Mouse (Mus musculus): ENCODE data around the gene Vav1.
A peak's percentile ranks its signal among the peaks of the same experiment; 100 is the strongest.
"Not testable (repeated sequence)": the region's sequence is repeated elsewhere in the genome, so short reads cannot be mapped to it uniquely, and the experiment has no call there.

Gene Vav1

GRCm38 (mm10) chr17:57255354-57255753, 23.5 kb upstream of the Vav1 start:
- peak; percentile 60 for DNase-seq

GRCm38 (mm10) chr17:57256921-57257485, 21.9 kb upstream of the Vav1 start:
- DNase-seq = no peak

DNA sequence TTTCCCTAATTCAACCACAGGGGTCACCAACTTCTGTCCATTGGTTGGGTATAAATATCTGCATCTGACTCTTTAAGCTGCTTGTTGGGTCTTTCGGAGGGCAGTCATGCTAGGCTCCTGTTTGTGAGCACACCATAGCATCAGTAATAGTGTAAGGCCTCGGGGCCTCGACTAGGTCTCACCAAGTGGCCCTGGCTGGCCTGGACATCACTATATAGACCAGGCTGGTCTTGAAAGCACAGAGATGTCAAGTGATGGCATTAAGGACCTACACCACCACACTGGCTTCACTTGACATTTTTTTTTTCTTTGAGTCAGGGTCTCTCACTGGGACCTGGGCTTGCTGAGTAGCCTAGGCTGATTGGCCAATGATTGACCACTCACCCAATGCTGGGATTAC, 20.7 kb upstream of the Vav1 start:
- no peak for DNase-seq

GRCm38 (mm10) chr17:57259742-57260141, 19.2 kb upstream of the Vav1 start:
- DNase-seq = no peak

- DNase-seq = no peak
Measured at GRCm38 (mm10) chr17:57260351-57260750, 18.5 kb upstream of the Vav1 start.

DNA sequence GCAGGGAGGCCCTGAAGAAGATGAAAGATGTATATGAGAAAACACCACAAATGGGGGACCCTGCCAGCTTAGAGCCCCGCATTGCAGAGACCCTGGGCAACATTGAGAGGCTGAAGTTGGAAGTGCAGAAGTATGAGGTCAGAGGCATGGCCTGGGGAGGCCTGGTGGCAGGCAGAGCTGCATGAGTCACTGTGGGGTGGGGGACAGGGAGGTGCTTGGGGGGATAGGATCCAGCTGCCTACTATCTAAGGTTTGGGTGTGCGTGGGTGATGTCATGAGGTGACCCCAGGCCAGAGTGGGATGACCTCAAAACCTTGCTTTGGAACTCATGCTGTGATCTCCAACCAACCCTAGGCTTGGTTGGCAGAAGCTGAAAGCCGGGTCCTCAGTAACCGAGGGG, 17.6 kb upstream of the Vav1 start:
- DNase-seq = no peak

GRCm38 (mm10) chr17:57261796-57262195, 17.1 kb upstream of the Vav1 start:
- no peak for DNase-seq

GRCm38 (mm10) chr17:57262901-57263550, 15.9 kb upstream of the Vav1 start:
- no peak for DNase-seq

- DNase-seq = no peak
Measured at GRCm38 (mm10) chr17:57264164-57264563, 14.7 kb upstream of the Vav1 start.

- DNase-seq = peak; percentile 91
Measured at GRCm38 (mm10) chr17:57264972-57265945, 13.6 kb upstream of the Vav1 start.

DNA sequence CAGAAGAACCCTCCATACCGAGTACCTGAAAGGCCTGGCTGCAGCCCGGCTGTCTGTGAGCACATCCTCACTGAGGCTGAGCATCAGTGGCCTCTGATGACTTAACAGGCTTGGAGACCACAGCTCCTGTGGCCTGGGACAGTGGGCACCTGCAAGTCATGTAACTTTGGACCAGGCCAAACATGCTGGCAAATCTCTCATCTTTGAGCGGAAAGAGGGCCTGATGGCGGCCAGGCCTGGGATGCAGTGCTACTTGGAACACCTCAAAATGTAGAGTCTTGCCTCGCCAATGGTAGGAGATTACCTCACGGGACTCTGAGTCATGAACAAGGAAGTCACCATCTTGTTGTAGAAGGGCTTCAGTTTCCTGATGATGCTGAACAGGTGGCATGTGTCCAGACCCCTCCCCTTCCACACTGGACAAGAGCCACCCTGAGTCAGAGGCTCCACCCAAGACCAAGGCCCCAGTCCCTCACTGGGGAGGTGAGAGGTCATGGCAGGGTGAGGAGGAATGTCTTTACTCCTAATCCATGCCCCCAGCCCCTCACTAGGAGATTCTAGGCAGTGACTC, 11.3 kb upstream of the Vav1 start:
- DNase-seq = no peak

DNA sequence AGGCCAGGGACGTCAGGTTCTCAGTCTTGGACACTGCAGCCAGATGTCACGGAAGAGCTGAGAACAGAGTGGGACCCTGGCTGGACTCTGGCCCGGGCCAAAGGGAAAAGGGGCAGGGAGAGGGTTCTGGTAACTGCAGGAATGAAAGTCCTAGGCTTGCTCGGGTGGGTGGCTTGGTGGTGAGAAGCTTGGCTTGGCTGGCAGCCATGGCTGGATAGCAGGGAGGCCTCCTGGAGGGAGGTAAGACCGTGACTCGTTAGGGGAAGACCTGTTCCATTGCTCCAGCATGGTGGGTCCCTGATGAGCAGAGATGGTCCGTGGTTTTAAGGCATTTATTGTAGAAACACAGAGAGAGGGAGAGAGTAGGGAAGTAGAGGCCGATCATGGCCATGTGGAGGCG, 7.6 kb upstream of the Vav1 start:
- no peak for DNase-seq

- DNase-seq = no peak
Measured at GRCm38 (mm10) chr17:57273846-57274245, 5.1 kb upstream of the Vav1 start.

DNA sequence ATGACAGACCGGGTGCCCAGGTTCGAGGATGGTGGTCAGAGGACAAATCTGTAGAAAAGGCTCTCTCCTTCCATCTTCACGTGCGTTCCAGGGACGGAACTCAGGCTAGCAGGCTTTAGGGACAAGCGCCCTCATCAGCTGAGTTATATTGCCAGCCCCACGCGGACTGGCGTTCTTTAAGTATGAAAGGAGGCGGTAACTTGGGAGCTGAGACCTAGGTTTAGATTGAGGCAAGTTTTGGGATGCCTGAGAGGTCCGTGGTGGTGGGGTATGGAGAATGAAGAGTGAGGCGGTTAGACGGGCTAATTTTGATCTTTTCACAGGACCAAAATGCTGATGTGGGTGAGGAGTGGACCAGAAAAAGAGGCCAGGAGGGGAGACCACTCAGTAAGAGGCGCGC, 4.2 kb upstream of the Vav1 start:
- no peak for DNase-seq

- DNase-seq = peak; percentile 96
Measured at GRCm38 (mm10) chr17:57275111-57275996, 3.5 kb upstream of the Vav1 start.

DNA sequence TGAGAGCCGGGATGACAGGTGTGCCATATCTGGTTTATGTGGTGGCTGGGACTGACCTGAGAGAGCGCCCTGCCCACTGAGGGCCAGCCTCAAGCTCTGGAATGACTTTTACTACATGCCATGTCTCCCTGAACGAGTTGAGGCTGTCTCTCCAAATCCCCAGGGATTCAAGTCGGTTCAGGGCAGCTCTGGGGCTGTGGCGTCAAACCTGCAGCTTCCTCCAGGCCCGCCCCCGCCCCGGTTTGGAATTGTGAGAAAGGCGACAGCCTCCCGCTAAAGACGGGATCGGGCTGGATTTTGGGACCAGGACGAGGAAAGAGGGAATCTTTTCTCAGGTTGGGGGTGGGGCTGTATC, 2.9 kb upstream of the Vav1 start:
- DNase-seq = no peak

GRCm38 (mm10) chr17:57276634-57277121, 2.2 kb upstream of the Vav1 start:
- peak; percentile 85 for DNase-seq

GRCm38 (mm10) chr17:57277598-57278261, 1.2 kb upstream of the Vav1 start:
- DNase-seq = not testable (repeated sequence)

DNA sequence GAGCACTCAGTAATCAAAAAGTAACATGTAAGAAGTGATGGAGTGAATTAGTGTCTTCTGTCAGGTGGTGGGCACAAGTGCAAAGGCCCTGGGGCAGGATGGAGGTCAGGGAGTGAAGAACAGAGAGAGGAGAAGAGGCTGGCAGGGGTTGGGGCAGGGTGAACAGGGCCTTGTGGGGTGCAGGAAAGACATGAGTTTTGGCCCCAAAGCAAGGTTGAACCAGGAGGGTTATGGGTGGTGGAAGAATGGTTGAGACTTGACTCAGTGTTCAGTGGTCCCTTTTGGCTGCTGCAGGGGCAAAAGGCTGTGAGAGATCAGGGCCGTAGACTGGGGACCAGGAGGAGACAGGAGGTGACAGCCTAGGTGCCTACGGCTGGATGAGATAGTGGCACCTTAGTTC, 363 bp upstream of the Vav1 start:
- DNase-seq = no peak

- no peak for DNase-seq
Measured at GRCm38 (mm10) chr17:57279591-57280224, 808 bp downstream of the Vav1 start.

DNA sequence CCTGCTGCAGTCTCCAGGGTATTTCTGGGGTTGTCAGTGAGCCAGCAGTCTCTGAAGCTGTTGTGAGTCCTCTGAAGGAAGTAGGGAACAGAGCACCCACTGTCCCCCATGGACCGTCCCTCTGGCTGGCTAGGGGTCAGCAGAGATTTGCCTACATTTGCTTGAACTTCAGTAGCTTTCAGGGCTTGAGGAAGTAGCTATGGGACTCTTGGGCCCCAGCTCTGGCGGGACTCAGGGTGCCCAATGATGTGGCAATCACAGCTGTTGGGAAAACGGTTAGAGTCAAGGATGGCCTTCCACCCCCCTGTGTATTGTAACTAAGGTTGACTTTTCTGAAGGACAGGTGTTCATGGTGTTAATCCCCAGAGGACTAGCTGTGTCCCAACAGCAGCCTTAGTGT, 1.5 kb downstream of the Vav1 start:
- DNase-seq = no peak
